Mouse (Mus musculus) forebrain, embryonic 13.5 days (tissue): ENCODE data around the gene Dnajb4. TPM values are rescaled to one million over a fixed set of nuclear protein-coding genes. Genes with fewer than 3 reads are reported as not detected.
"Not testable (repeated sequence)": the region's sequence is repeated elsewhere in the genome, so short reads cannot be mapped to it uniquely, and the experiment has no call there.

Source experiments
- ATAC-seq: fragments of 200-750 bp; cut with Nextera tagmentation; 2 replicates; pipeline ENCODE4 v1.8.0; 2017
- H3K27ac ChIP-seq: fragments of 300-500 bp; sonication (generic); 2 replicates; pipeline ENCODE4 v1.5.1; 2015; ENCODE audit warnings: inconsistent platforms, mild to moderate bottlenecking, moderate library complexity
- H3K27me3 ChIP-seq: fragments of 300-500 bp; sonication (generic); 2 replicates; pipeline ENCODE4 v1.6.1; 2015; ENCODE audit warnings: mild to moderate bottlenecking, inconsistent platforms
- H3K36me3 ChIP-seq: fragments of 300-500 bp; sonication (generic); 2 replicates; pipeline ENCODE4 v1.6.1; 2015; ENCODE audit warnings: mild to moderate bottlenecking, inconsistent platforms; ENCODE audit not compliant: poor library complexity, severe bottlenecking
- H3K4me1 ChIP-seq: fragments of 300-500 bp; sonication (generic); 2 replicates; pipeline ENCODE4 v1.6.1; 2015; ENCODE audit warnings: inconsistent platforms
- H3K4me2 ChIP-seq: fragments of 300-500 bp; sonication (generic); 2 replicates; pipeline ENCODE4 v1.6.1; 2015; ENCODE audit warnings: inconsistent platforms, mild to moderate bottlenecking, moderate library complexity
- H3K4me3 ChIP-seq: fragments of 300-500 bp; sonication (generic); 2 replicates; pipeline ENCODE4 v1.5.1; 2015; ENCODE audit warnings: mild to moderate bottlenecking, inconsistent platforms
- H3K9ac ChIP-seq: fragments of 300-500 bp; sonication (generic); 2 replicates; pipeline ENCODE4 v1.6.1; 2015; ENCODE audit warnings: mild to moderate bottlenecking, inconsistent platforms
- H3K9me3 ChIP-seq: fragments of 300-500 bp; sonication (generic); replicated peaks from 2 replicates; pipeline ENCODE4 v1.6.1; 2016; ENCODE audit warnings: inconsistent platforms
- WGBS: fragments of 180-500 bp; shearing (Covaris S2); methylation state at CpG from one replicate; pipeline ENCODE4 v1.1.7; 2015; 5-methylcytosine and 5-hydroxymethylcytosine counted together
- polyA plus RNA-seq: library from polyadenylated mRNA; unstranded; fragments of >200 nt; fragmentation: Nextera tagmentation; extraction: Ambion mirVana; gene quantifications from 2 replicates; pipeline ENCODE4 v1.2.1, GENCODE M21; 2015

Gene Dnajb4
- polyA plus RNA-seq, 1 experiment from 2014 or later, result 23.8 TPM

- Histone ChIP-seq H3K36me3 (no peaks in the 10 kb centered on the region), H3K4me3 (no peak overlapping the region), H3K9me3 (no peaks in the 10 kb centered on the region), H3K4me1 (no peaks in the 10 kb centered on the region), H3K4me2 (no peak overlapping the region), H3K27ac (no peak overlapping the region), H3K27me3 (no peaks in the 10 kb centered on the region), H3K9ac (no peak overlapping the region)
- 89% methylated on average over 2 of the region's 2 CpGs for WGBS
- ATAC-seq, result no peak
Measured at GRCm38 (mm10) chr3:152153152-152153551, 57.0 kb downstream of the Dnajb4 start.

GRCm38 (mm10) chr3:152152483-152152804, 57.7 kb downstream of the Dnajb4 start:
- H3K4me3 ChIP-seq, result no peak overlapping the region
- no peaks in the 10 kb centered on the region for H3K4me1 ChIP-seq
- H3K27me3 ChIP-seq, result no peaks in the 10 kb centered on the region
- 100% methylated on average over 1 of the region's 1 CpGs for WGBS
- no peak for ATAC-seq
- no peak overlapping the region for H3K4me2 ChIP-seq
- H3K9ac ChIP-seq, result no peak overlapping the region
- H3K36me3 ChIP-seq, result no peaks in the 10 kb centered on the region
- H3K27ac ChIP-seq, result no peak overlapping the region
- no peaks in the 10 kb centered on the region for H3K9me3 ChIP-seq

GRCm38 (mm10) chr3:152151725-152152482, 58.2 kb downstream of the Dnajb4 start:
- Histone ChIP-seq H3K27ac (no peak overlapping the region), H3K36me3 (no peaks in the 10 kb centered on the region), H3K4me3 (no peak overlapping the region), H3K4me1 (no peaks in the 10 kb centered on the region), H3K9me3 (no peaks in the 10 kb centered on the region), H3K27me3 (no peaks in the 10 kb centered on the region), H3K9ac (no peak overlapping the region), H3K4me2 (peak overlapping the region; percentile 41)
- ATAC-seq, result peak; percentile 50
- 53% methylated on average over 29 of the region's 29 CpGs for WGBS

- 79% methylated on average over 3 of the region's 3 CpGs for WGBS
- no peaks in the 10 kb centered on the region for H3K27me3 ChIP-seq
- no peak overlapping the region for H3K9ac ChIP-seq
- no peak overlapping the region for H3K27ac ChIP-seq
- H3K9me3 ChIP-seq, result no peaks in the 10 kb centered on the region
- H3K4me3 ChIP-seq, result no peak overlapping the region
- no peak overlapping the region for H3K4me2 ChIP-seq
- no peaks in the 10 kb centered on the region for H3K4me1 ChIP-seq
- ATAC-seq, result no peak
- H3K36me3 ChIP-seq, result no peaks in the 10 kb centered on the region
Measured at GRCm38 (mm10) chr3:152149863-152150262, 60.2 kb downstream of the Dnajb4 start.

- whole genome bisulfite sequencing, result 80% methylated on average over 7 of the region's 7 CpGs
- Histone ChIP-seq H3K36me3 (no peaks in the 10 kb centered on the region), H3K4me2 (no peak overlapping the region), H3K27ac (no peak overlapping the region), H3K9me3 (no peaks in the 10 kb centered on the region), H3K9ac (no peak overlapping the region), H3K4me1 (no peaks in the 10 kb centered on the region), H3K27me3 (no peaks in the 10 kb centered on the region), H3K4me3 (no peak overlapping the region)
- no peak for ATAC-seq
Measured at GRCm38 (mm10) chr3:152149449-152149848, 60.7 kb downstream of the Dnajb4 start.

GRCm38 (mm10) chr3:152147085-152147831, 62.8 kb downstream of the Dnajb4 start:
- Histone ChIP-seq H3K27ac (no peak overlapping the region), H3K4me1 (no peaks in the 10 kb centered on the region), H3K9ac (no peak overlapping the region), H3K36me3 (no peaks in the 10 kb centered on the region), H3K4me3 (no peak overlapping the region), H3K4me2 (no peak overlapping the region), H3K27me3 (no peaks in the 10 kb centered on the region), H3K9me3 (no peaks in the 10 kb centered on the region)
- no peak for ATAC-seq
- WGBS, result 78% methylated on average over 12 of the region's 12 CpGs

GRCm38 (mm10) chr3:152145186-152145585, 64.9 kb downstream of the Dnajb4 start:
- ATAC-seq, result peak; percentile 55; the same call in 1 of the 2 replicates
- no peak overlapping the region for H3K27ac ChIP-seq
- 100% methylated on average over 2 of the region's 2 CpGs for WGBS
- no peaks in the 10 kb centered on the region for H3K4me1 ChIP-seq
- H3K4me2 ChIP-seq, result no peak overlapping the region
- H3K9ac ChIP-seq, result no peak overlapping the region
- H3K27me3 ChIP-seq, result no peaks in the 10 kb centered on the region
- no peaks in the 10 kb centered on the region for H3K36me3 ChIP-seq
- H3K9me3 ChIP-seq, result no peaks in the 10 kb centered on the region
- no peak overlapping the region for H3K4me3 ChIP-seq

- H3K4me1 ChIP-seq, result no peaks in the 10 kb centered on the region
- no peak overlapping the region for H3K27ac ChIP-seq
- H3K9ac ChIP-seq, result no peak overlapping the region
- H3K4me3 ChIP-seq, result no peak overlapping the region
- no peaks in the 10 kb centered on the region for H3K9me3 ChIP-seq
- no peaks in the 10 kb centered on the region for H3K36me3 ChIP-seq
- 86% methylated on average over 6 of the region's 6 CpGs for WGBS
- no peak for ATAC-seq
- no peaks in the 10 kb centered on the region for H3K27me3 ChIP-seq
- no peak overlapping the region for H3K4me2 ChIP-seq
Measured at GRCm38 (mm10) chr3:152142989-152143695, 67.0 kb downstream of the Dnajb4 start.

GRCm38 (mm10) chr3:152142146-152142545, 68.0 kb downstream of the Dnajb4 start:
- Histone ChIP-seq H3K9me3 (no peaks in the 10 kb centered on the region), H3K4me1 (no peaks in the 10 kb centered on the region), H3K27ac (no peak overlapping the region), H3K4me3 (no peak overlapping the region), H3K9ac (no peak overlapping the region), H3K4me2 (no peak overlapping the region), H3K36me3 (no peaks in the 10 kb centered on the region), H3K27me3 (no peaks in the 10 kb centered on the region)
- no peak for ATAC-seq
- WGBS, result 76% methylated on average over 3 of the region's 3 CpGs

GRCm38 (mm10) chr3:152139308-152139707, 70.8 kb downstream of the Dnajb4 start:
- not testable (repeated sequence) for H3K9me3 ChIP-seq, H3K4me3 ChIP-seq, H3K9ac ChIP-seq, H3K27ac ChIP-seq, H3K36me3 ChIP-seq, H3K27me3 ChIP-seq, H3K4me2 ChIP-seq, ATAC-seq, H3K4me1 ChIP-seq
- WGBS, result 92% methylated on average over 3 of the region's 3 CpGs

- not testable (repeated sequence) for H3K4me3 ChIP-seq, H3K36me3 ChIP-seq, H3K4me2 ChIP-seq, H3K4me1 ChIP-seq, H3K9ac ChIP-seq, H3K27me3 ChIP-seq, H3K9me3 ChIP-seq, ATAC-seq, H3K27ac ChIP-seq
- 85% methylated on average over 16 of the region's 16 CpGs for WGBS
Measured at GRCm38 (mm10) chr3:152136106-152136505, 74.0 kb downstream of the Dnajb4 start.

GRCm38 (mm10) chr3:152133621-152134020, 76.5 kb downstream of the Dnajb4 start:
- Histone ChIP-seq H3K9me3 (no peaks in the 10 kb centered on the region), H3K9ac (no peak overlapping the region), H3K36me3 (no peaks in the 10 kb centered on the region), H3K4me2 (no peak overlapping the region), H3K27ac (no peak overlapping the region), H3K4me3 (no peak overlapping the region), H3K4me1 (no peaks in the 10 kb centered on the region), H3K27me3 (no peaks in the 10 kb centered on the region)
- ATAC-seq, result no peak
- WGBS, result 85% methylated on average over 9 of the region's 9 CpGs
